Mouse (Mus musculus) Patski (cell line): ENCODE data around the gene C5ar1. TPM values are rescaled to one million over a fixed set of nuclear protein-coding genes. Genes with fewer than 3 reads are reported as not detected.

Experiments used
- ATAC-seq: fragments of 100-300 bp; one replicate; pipeline ENCODE4 v1.8.0; 2021
- CTCF ChIA-PET: fragments of 350-600 bp; sonication (Branson Sonifier 250); formaldehyde crosslinking; loops from one replicate; lab custom pipeline; 2022; ENCODE audit warnings: inconsistent platforms; lab: Charles Lee
- POLR2A ChIA-PET: fragments of 350-600 bp; sonication (Branson Sonifier 250); formaldehyde crosslinking; loops from one replicate; lab custom pipeline; 2022; ENCODE audit warnings: antibody characterized with exemption, inconsistent platforms; lab: Charles Lee
- DNase-seq: peaks from one replicate; pipeline ENCODE4 v3.0.0-alpha.2; 2011; ENCODE audit warnings: low read depth, low spot score
- H3K27me3 ChIP-seq: fragments of 371-371 bp; one replicate; pipeline ENCODE4 v1.5.1; 2021
- CTCF ChIP-seq: fragments of 100-300 bp; IDR thresholded peaks from one replicate; pipeline ENCODE4 v1.5.1; 2021
- in situ Hi-C: fragments of 300-500 bp; cut with MboI; formaldehyde crosslinking; loops from 3 replicates; pipeline ENCODE4 v1.11.1; 2018; ENCODE audit warnings: low pct_unique_long_range_greater_than_20kb, mixed read lengths
- polyA plus RNA-seq: library from polyadenylated mRNA; unstranded; gene quantifications from one replicate; pipeline ENCODE4 v1.2.3, GENCODE M21; 2021

The C5ar1 gene
- polyA plus RNA-seq, 1 experiment from 2014 or later, result not detected

DNA sequence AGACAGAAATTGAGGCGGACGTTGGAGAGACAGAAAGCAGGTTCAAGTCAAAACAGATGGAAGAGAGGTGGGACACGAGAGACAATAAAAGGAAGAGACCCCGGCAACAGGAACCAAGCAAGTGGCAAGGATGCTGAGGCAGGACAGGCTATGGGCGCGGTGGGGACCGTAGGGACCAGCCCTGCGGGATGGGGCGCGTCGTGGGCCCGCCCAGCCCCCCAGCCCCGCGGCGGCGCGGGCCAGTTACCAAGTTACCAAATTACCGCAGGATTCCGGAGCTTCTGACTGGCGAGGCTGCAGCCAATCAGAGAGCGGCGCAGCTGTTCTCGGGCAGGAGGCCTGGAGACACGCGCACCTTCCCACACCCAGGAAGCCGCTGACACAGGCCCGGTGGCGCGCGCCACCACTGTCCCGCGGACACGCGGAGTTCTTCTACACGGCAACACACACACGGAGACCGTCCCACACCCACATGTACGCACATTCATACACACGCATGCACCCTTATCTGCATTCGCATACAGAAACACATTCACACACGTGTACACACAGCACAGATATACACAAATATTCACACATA lies 36.1 kb upstream of the C5ar1 start:
- ChIA-PET POLR2A (interaction anchor here (1.0 to 1.6 kb wide), 3 partner anchors 15 to 31 kb away, joined by 4 to 10 read pairs (median 5); no protein-coding TSS in a partner anchor), CTCF (interaction anchor here (0.7 to 2.5 kb wide), 23 partner anchors 10 to 130 kb away, joined by 3 to 39 read pairs (median 5); no protein-coding TSS in a partner anchor)
- no peak for DNase-seq
- in situ Hi-C loops, result no loop called here
- no peaks in the 10 kb centered on the region for H3K27me3 ChIP-seq
- ATAC-seq, result peak; percentile 84
- TF ChIP-seq CTCF, result no peak

DNA sequence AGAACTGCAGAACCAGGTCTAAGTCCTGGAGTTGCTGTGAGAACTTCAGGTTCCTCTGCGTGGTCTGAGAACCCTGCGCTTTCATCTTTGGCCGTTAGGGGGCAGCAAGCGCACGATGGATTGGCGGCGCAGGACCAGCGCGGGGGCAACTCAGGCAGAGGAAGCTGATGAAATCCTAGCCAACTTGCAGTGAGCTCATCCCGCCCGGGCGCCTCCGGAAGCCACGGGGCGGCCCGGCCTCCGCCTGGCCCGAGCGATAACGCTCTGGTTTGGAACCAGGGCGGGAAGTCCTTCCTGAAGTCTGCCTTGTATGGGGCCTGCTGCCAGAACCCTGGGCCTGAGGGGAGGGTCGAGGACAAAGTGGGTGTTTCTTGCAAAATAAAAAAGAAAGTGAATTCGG lies 35.5 kb upstream of the C5ar1 start:
- H3K27me3 ChIP-seq, result no peaks in the 10 kb centered on the region
- TF ChIP-seq CTCF, result peak; percentile 99
- POLR2A ChIA-PET, result interaction anchor here (1.0 to 1.6 kb wide), 4 partner anchors 16 to 57 kb away, joined by 3 to 10 read pairs (median 4); no protein-coding TSS in a partner anchor
- in situ Hi-C loops, result loop anchor here (5.0 kb wide), 2 partner anchors 32 to 87 kb away; no protein-coding TSS in a partner anchor
- CTCF ChIA-PET, result interaction anchor here (0.7 to 2.5 kb wide), 23 partner anchors 9 to 131 kb away, joined by 3 to 39 read pairs (median 5); no protein-coding TSS in a partner anchor
- no peak for DNase-seq
- ATAC-seq, result peak; percentile 75

DNA sequence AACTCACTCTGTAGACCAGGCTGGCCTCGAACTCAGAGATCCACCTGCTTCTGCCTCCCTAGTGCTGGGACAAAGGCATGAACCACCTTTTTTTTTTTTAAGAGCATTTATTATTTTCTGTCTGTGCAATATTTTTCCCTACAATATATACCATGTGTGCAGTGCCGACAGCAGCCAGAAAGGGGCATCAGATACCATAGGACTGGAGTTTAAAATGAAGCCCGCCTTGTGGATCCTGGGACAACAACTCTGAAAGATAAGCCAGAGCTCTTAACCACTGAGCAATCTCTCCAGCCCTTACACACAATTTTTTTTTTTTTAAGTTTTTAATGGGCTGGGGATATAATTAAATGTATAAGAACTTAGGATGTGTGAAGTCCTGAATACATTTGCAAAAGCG lies 35.0 kb upstream of the C5ar1 start:
- POLR2A ChIA-PET, result interaction anchor here (0.7 to 1.6 kb wide), 5 partner anchors 17 to 57 kb away, joined by 3 to 10 read pairs (median 5); no protein-coding TSS in a partner anchor
- ATAC-seq, result no peak
- in situ Hi-C loops, result loop anchor here (5.0 kb wide), 2 partner anchors 33 to 88 kb away; no protein-coding TSS in a partner anchor
- CTCF ChIA-PET, result interaction anchor here (0.7 to 2.5 kb wide), 22 partner anchors 9 to 131 kb away, joined by 3 to 39 read pairs (median 5); no protein-coding TSS in a partner anchor
- TF ChIP-seq CTCF, result no peak
- no peak for DNase-seq
- H3K27me3 ChIP-seq, result no peaks in the 10 kb centered on the region

DNA sequence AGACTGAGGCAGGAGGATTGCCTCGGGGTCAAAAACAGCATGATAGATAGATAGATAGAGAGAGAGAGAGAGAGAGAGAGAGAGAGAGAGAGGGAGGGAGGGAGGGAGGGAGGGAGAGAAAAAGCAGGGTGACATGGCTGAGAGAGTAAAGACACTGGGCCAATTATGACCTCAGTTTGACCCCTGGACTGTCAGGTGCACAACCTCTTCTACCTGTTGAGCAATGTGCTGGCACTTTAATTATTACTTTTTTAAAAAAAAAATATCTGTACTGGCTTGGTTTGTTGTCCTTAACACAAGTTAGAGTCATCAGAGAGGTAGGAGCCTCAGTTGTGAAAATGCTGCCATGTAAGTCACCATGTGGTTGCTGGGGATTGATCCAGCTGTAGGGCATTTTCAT lies 28.5 kb upstream of the C5ar1 start:
- no peak for ATAC-seq
- DNase-seq, result no peak
- no peaks in the 10 kb centered on the region for H3K27me3 ChIP-seq
- in situ Hi-C loops, result no loop called here
- CTCF ChIA-PET, result interaction anchor here (0.6 kb wide), 1 partner anchor 25 kb away, joined by 3 read pairs; no protein-coding TSS in a partner anchor
- POLR2A ChIA-PET, result interaction anchor here (0.6 kb wide), 2 partner anchors 9 to 56 kb away, joined by 3 read pairs; no protein-coding TSS in a partner anchor
- no peak for TF ChIP-seq CTCF

DNA sequence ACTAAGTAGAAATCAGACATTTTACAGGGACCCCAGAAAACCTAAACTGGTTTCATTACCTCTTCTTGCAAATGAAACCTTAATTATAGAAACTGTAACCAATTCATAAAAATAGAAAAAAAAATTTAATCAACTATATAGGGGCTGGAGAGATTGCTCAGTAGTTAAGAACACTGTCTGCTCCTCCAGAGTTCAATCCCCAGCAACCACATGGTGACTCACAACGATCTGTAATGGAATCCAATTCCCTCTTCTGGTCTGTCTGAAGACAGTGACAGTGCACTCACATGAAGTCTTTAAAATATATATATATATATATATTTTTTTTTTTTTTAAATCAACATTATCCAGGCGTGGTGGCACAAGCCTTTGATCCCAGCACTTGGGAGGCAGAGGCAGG lies 27.7 kb upstream of the C5ar1 start:
- TF ChIP-seq CTCF, result no peak
- DNase-seq (no peak), ATAC-seq (no peak)

DNA sequence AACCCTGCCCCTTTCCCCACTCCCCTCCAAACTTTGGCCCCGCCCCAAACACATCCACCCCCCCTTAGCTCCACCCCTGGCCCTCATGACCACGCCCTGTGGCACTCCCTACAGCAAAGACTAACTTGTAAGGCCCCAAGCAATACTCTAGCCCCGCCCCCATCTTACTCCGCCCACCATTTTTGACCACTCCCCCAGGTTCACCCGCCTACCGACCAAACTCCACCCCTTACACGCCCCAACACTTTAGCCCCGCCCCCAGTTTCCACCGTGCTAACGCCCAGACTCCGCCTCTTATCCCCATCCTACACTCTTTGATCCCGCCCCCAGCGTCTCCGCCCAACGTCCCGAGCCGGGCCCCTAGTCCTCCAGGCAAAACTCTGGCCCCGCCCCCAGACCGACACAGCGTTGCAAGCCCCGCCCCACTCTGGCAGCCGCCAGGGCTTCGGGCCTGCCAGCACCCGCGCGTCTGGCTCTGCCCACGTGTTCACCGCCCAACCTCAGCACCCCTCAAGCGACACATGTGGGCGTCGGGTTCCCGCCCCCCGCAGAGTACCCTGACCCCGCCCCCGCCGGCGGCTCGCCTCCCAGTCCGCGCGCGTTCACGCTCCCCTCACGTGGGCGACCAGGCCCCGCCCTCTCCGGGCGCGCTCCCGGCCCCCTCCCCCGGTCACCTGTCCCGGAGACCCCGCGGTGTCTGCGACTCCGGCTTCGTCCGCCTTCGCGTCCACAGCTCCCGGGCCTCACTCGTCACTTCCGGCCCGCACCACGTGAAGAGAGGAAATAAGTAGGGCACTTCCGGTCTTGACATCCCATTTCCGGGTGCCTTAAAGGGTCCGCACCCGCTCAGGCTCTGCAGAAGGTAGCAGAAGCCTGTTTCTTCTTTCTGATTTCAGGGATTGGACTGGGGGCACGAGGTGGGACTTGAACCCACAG lies 27.0 kb upstream of the C5ar1 start, which contains the start of gene Ccdc9:
Ccdc9 (minus strand) TSS at position 770 of the 936 bp plus-strand sequence.
- in situ Hi-C loops, result no loop called here
- CTCF ChIA-PET, result interaction anchor here (0.7 to 1.3 kb wide), 3 partner anchors 8 to 11 kb away, joined by 3 to 7 read pairs (median 4); no protein-coding TSS in a partner anchor
- POLR2A ChIA-PET, result interaction anchor here (0.6 kb wide), 1 partner anchor 730 kb away, joined by 3 read pairs; no protein-coding TSS in a partner anchor
- DNase-seq (peak; percentile 91), ATAC-seq (peak; percentile 82)
- TF ChIP-seq CTCF, result no peak
- no peaks in the 10 kb centered on the region for H3K27me3 ChIP-seq

More for the DNA sequence above, 27.7 kb upstream of the C5ar1 start:
- POLR2A ChIA-PET, result no interaction called here
- in situ Hi-C loops, result no loop called here
- CTCF ChIA-PET, result no interaction called here
- H3K27me3 ChIP-seq, result no peaks in the 10 kb centered on the region

DNA sequence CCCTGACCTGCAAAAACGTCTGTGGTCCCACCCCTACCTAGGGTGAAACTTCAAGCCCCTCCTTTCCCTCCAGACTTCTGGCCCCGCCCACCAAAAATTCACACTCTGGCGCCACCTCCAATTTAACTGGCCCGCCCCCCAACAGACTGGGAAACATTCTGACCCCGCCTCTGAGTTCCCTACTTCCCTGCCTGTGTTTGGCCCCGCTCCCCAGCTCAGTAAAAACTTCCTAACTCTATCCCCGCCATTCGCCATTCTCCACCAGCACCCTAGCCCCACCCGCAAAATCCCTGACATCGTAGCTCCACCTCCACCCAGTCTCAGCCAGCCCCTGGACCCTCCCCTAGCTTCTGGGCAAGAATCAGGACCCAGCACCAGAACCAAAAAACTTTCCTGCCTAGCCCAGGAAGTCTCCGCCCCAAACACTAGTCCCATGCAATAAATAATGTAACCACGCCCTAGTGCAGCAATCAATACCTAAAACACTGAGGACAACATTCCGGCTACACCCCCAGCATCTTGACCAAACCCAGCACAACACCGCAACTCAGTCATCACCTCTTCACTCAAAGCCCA lies 26.2 kb upstream of the C5ar1 start:
- ChIA-PET POLR2A (interaction anchor here (0.6 kb wide), 1 partner anchor 731 kb away, joined by 3 read pairs; no protein-coding TSS in a partner anchor), CTCF (interaction anchor here (0.7 to 1.3 kb wide), 3 partner anchors 8 to 11 kb away, joined by 3 to 7 read pairs (median 4); no protein-coding TSS in a partner anchor)
- in situ Hi-C loops, result no loop called here
- DNase-seq (no peak), ATAC-seq (peak; percentile 72)
- no peaks in the 10 kb centered on the region for H3K27me3 ChIP-seq
- TF ChIP-seq CTCF, result no peak

DNA sequence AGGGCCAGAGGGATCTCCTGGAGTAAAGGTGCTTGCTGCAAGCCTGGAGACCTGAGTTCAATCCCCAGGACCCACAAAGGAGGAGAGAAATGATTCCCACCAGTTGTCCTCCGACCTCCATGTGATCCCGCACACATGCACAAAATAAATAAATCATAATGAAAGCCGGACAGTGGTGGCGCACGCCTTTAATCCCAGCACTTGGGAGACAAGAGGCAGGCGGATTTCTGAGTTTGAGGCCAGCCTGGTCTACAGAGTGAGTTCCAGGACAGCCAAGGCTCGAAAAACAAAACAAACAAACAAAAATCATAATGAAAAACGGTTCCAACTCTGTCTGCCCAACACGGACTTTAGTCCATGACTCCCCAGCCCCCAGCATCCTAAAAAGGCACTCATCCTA lies 25.6 kb upstream of the C5ar1 start:
- CTCF ChIA-PET, result interaction anchor here (1.0 to 1.3 kb wide), 2 partner anchors 10 kb away, joined by 4 to 7 read pairs; no protein-coding TSS in a partner anchor
- no peak for TF ChIP-seq CTCF
- in situ Hi-C loops, result no loop called here
- DNase-seq (no peak), ATAC-seq (no peak)
- H3K27me3 ChIP-seq, result no peaks in the 10 kb centered on the region
- POLR2A ChIA-PET, result interaction anchor here (0.6 to 1.3 kb wide), 2 partner anchors 10 to 111 kb away, joined by 3 to 4 read pairs; no protein-coding TSS in a partner anchor

DNA sequence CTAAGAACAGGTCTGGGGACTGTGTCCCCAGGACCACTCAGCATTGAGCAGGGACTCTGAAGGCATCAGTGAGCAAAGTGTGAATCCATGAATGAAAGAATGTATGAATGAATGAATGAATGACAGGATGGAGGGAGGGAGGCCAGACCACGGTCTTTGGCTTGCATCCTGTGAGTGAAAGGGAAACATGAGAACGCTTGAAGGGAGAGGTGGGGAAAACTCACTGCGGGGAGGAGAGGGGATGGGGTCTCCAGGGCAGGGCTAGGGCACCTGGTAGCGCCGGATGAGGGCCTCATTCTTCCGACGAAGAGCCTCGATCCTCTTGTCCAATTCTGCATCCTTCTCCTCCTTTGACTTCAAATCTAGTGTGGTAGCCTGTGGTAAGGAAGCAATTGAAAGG lies 24.7 kb upstream of the C5ar1 start:
- POLR2A ChIA-PET, result interaction anchor here (0.6 to 1.3 kb wide), 2 partner anchors 9 to 96 kb away, joined by 3 to 4 read pairs; no protein-coding TSS in a partner anchor
- TF ChIP-seq CTCF, result no peak
- ATAC-seq (no peak), DNase-seq (no peak)
- in situ Hi-C loops, result no loop called here
- no peaks in the 10 kb centered on the region for H3K27me3 ChIP-seq
- CTCF ChIA-PET, result no interaction called here
